Mouse (Mus musculus) activated CD4-positive, CD25-positive, alpha-beta regulatory T cell, adult 4 months (primary cell): Measurements from ENCODE around the gene Il20. TPM values are rescaled to one million over a fixed set of nuclear protein-coding genes. Genes with fewer than 3 reads are reported as not detected.

Experiments
- ATAC-seq: one replicate; pipeline ENCODE4 v1.8.0; 2017
- polyA plus RNA-seq, 2 experiments: library from polyadenylated mRNA; unstranded; fragments of 100-300 nt; shearing (Covaris generic); gene quantifications; one replicate each; pipeline ENCODE4 v1.2.1; 2017

The Il20 gene
- polyA plus RNA-seq, 2 experiments from 2014 or later = not detected

GRCm38 (mm10) chr1:130864741-130865140 lies 46.5 kb downstream of the Il20 start:
- ATAC-seq = no peak

- peak; percentile 96 for ATAC-seq
Measured at GRCm38 (mm10) chr1:130864238-130864637, 47.0 kb downstream of the Il20 start.

GRCm38 (mm10) chr1:130857456-130857855 lies 53.8 kb downstream of the Il20 start:
- ATAC-seq = no peak

Other genes with a start within 250 kb of the Il20 start
- gene C4bp, start 249.8 kb downstream of the Il20 start, polyA plus RNA-seq = not detected
- gene Gm29427, start 195.7 kb downstream of the Il20 start, polyA plus RNA-seq = not detected
- 10 to 100 TPM; 19.3 to 20.3 TPM for gene Yod1, start 194.1 kb downstream of the Il20 start, polyA plus RNA-seq
- gene Pfkfb2, start 182.2 kb downstream of the Il20 start, polyA plus RNA-seq = 1 to 10 TPM; 2.7 to 3.9 TPM
- gene AA986860, start 179.5 kb downstream of the Il20 start, polyA plus RNA-seq = under 1 TPM; 0.25 to 0.34 TPM
- gene Fcamr, start 110.5 kb downstream of the Il20 start, polyA plus RNA-seq = not detected
- gene Pigr, start 84.8 kb downstream of the Il20 start, polyA plus RNA-seq = under 1 TPM in 1 of 2 experiments, not detected in 1; 0.19 TPM
- gene Fcmr, start 45.8 kb downstream of the Il20 start, polyA plus RNA-seq = 1 to 10 TPM in 1 of 2 experiments, under 1 TPM in 1; 0.56 to 6.0 TPM
- not detected for gene Il24, start 24.0 kb downstream of the Il20 start, polyA plus RNA-seq
- not detected for gene Il19, start 28.7 kb upstream of the Il20 start, polyA plus RNA-seq
- 10 to 100 TPM; 10.6 to 13.8 TPM for gene Il10, start 108.4 kb upstream of the Il20 start, polyA plus RNA-seq
- 10 to 100 TPM; 11.5 to 11.9 TPM for gene Mapkapk2, start 186.4 kb upstream of the Il20 start, polyA plus RNA-seq
- under 1 TPM in 1 of 2 experiments, not detected in 1; 0.41 TPM for gene Dyrk3, start 226.9 kb upstream of the Il20 start, polyA plus RNA-seq
- 10 to 100 TPM; 52.5 to 58.8 TPM for gene Eif2d, start 241.7 kb upstream of the Il20 start, polyA plus RNA-seq